Mouse (Mus musculus) adrenal gland, postnatal 10 days (tissue): ENCODE data around the gene Hoxb4. TPM values are rescaled to one million over a fixed set of nuclear protein-coding genes. Genes with fewer than 3 reads are reported as not detected.

Source experiments
- DNase-seq: peaks from one replicate; pipeline ENCODE4 v3.0.0; 2021; ENCODE audit warnings: mixed read lengths
- total RNA-seq, 2 experiments: library from RNA; stranded (reverse); gene quantifications; 2 replicates each; pipeline ENCODE4 v1.2.3; 2021

The Hoxb4 gene
- total RNA-seq, 2 experiments from 2014 or later, result 8.4 to 15.9 TPM

GRCm38 (mm10) chr11:96334002-96334364, 15.9 kb downstream of the Hoxb4 start:
- DNase-seq, result no peak

- DNase-seq, result no peak
Measured at GRCm38 (mm10) chr11:96334998-96335397, 16.9 kb downstream of the Hoxb4 start.

GRCm38 (mm10) chr11:96336597-96336996, 18.5 kb downstream of the Hoxb4 start:
- peak; percentile 44 for DNase-seq

GRCm38 (mm10) chr11:96337026-96337425, 19.0 kb downstream of the Hoxb4 start:
- peak; percentile 43 for DNase-seq

GRCm38 (mm10) chr11:96338957-96339855, 21.1 kb downstream of the Hoxb4 start:
- peak; percentile 22 for DNase-seq

GRCm38 (mm10) chr11:96340698-96341365, 22.8 kb downstream of the Hoxb4 start:
- peak; percentile 66 for DNase-seq

GRCm38 (mm10) chr11:96341701-96342575, 23.9 kb downstream of the Hoxb4 start:
- peak; percentile 65 for DNase-seq

GRCm38 (mm10) chr11:96342576-96342930, 24.5 kb downstream of the Hoxb4 start:
- peak; percentile 15 for DNase-seq

- peak; percentile 24 for DNase-seq
Measured at GRCm38 (mm10) chr11:96343206-96343745, 25.2 kb downstream of the Hoxb4 start.

- DNase-seq, result peak; percentile 53
Measured at GRCm38 (mm10) chr11:96344061-96344877, 26.2 kb downstream of the Hoxb4 start.

GRCm38 (mm10) chr11:96344878-96345159, 26.8 kb downstream of the Hoxb4 start:
- peak; percentile 46 for DNase-seq

- DNase-seq, result peak; percentile 61
Measured at GRCm38 (mm10) chr11:96345220-96345892, 27.3 kb downstream of the Hoxb4 start.

GRCm38 (mm10) chr11:96345893-96346806, 28.1 kb downstream of the Hoxb4 start:
- peak; percentile 49 for DNase-seq

- peak; percentile 12 for DNase-seq
Measured at GRCm38 (mm10) chr11:96346916-96347520, 29.0 kb downstream of the Hoxb4 start.

- no peak for DNase-seq
Measured at GRCm38 (mm10) chr11:96347717-96348116, 29.6 kb downstream of the Hoxb4 start.

- peak; percentile 57 for DNase-seq
Measured at GRCm38 (mm10) chr11:96348141-96348928, 30.3 kb downstream of the Hoxb4 start.

GRCm38 (mm10) chr11:96348988-96349387, 30.9 kb downstream of the Hoxb4 start:
- DNase-seq, result no peak
